Mouse (Mus musculus): Measurements from ENCODE around the gene Tmcc1.
"Not testable (repeated sequence)": the region's sequence is repeated elsewhere in the genome, so short reads cannot be mapped to it uniquely, and the experiment has no call there.

Gene Tmcc1

GRCm38 (mm10) chr6:116193394-116194393 lies at the start of gene Tmcc1:
Gene Tmcc1, minus strand, starts transcription at chr6:116193486.
- peak; percentile 98 for DNase-seq

GRCm38 (mm10) chr6:116240371-116240770 lies 47.1 kb upstream of the Tmcc1 start:
- DNase-seq: no peak

GRCm38 (mm10) chr6:116238083-116238482 lies 44.8 kb upstream of the Tmcc1 start:
- peak; percentile 27 for DNase-seq

GRCm38 (mm10) chr6:116235336-116235735 lies 42.0 kb upstream of the Tmcc1 start:
- no peak for DNase-seq

GRCm38 (mm10) chr6:116234821-116235220 lies 41.5 kb upstream of the Tmcc1 start:
- DNase-seq: not testable (repeated sequence)

GRCm38 (mm10) chr6:116228785-116229525 lies 35.7 kb upstream of the Tmcc1 start:
- DNase-seq: peak; percentile 79

GRCm38 (mm10) chr6:116227767-116228166 lies 34.5 kb upstream of the Tmcc1 start:
- DNase-seq: peak; percentile 42

GRCm38 (mm10) chr6:116207729-116208534 lies 14.6 kb upstream of the Tmcc1 start, which contains the start of gene Washc2:
Gene Washc2, plus strand, starts transcription at chr6:116208038.
- DNase-seq: peak; percentile 97

- no peak for DNase-seq
Observed at GRCm38 (mm10) chr6:116199682-116200081, 6.4 kb upstream of the Tmcc1 start.

GRCm38 (mm10) chr6:116198173-116198572 lies 4.9 kb upstream of the Tmcc1 start:
- no peak for DNase-seq

GRCm38 (mm10) chr6:116195811-116196210 lies 2.5 kb upstream of the Tmcc1 start:
- no peak for DNase-seq

- DNase-seq: no peak
Observed at GRCm38 (mm10) chr6:116192809-116193311, 426 bp downstream of the Tmcc1 start.

GRCm38 (mm10) chr6:116189417-116189816 lies 3.9 kb downstream of the Tmcc1 start:
- no peak for DNase-seq

- DNase-seq: no peak
Observed at GRCm38 (mm10) chr6:116186485-116186884, 6.8 kb downstream of the Tmcc1 start.

- DNase-seq: no peak
Observed at GRCm38 (mm10) chr6:116183509-116183908, 9.8 kb downstream of the Tmcc1 start.

GRCm38 (mm10) chr6:116180731-116181130 lies 12.6 kb downstream of the Tmcc1 start:
- no peak for DNase-seq

- no peak for DNase-seq
Observed at GRCm38 (mm10) chr6:116178376-116178775, 14.9 kb downstream of the Tmcc1 start.

GRCm38 (mm10) chr6:116173511-116174099 lies 19.7 kb downstream of the Tmcc1 start:
- not testable (repeated sequence) for DNase-seq

- DNase-seq: no peak
Observed at GRCm38 (mm10) chr6:116166383-116166782, 26.9 kb downstream of the Tmcc1 start.

- DNase-seq: no peak
Observed at GRCm38 (mm10) chr6:116154854-116155624, 38.2 kb downstream of the Tmcc1 start.

GRCm38 (mm10) chr6:116147386-116147785 lies 45.9 kb downstream of the Tmcc1 start:
- no peak for DNase-seq
